Mouse (Mus musculus): ENCODE results near the gene Clmn. TPM values are rescaled to one million over a fixed set of nuclear protein-coding genes. Genes with fewer than 3 reads are reported as not detected.

The Clmn gene
- total RNA-seq, 4 experiments from 2014 or later, result 1.8 to 2.4 (median 2.1) TPM

DNA sequence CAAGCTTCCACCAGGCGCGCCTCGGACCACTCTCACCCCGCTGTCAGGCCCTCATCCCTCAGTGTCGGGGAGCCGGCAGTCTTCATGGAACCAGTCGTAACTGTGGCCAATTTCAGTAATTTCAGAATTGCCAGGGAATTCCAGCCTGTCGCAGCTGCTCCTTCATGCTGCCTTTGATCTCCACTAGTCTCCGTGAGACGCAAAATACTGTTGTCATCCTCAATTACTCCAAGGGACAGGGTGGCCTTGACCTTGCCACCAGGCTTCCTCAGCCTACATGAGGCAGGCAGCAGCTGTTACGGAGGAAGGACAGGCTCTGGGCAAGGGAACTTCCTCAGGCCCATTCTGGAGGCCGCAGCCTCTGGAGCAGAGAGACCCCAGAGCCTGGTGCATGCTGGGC is 15.5 kb upstream of the Clmn start:
- DNase-seq (ENCODE audit: low spot score), result no peak

DNA sequence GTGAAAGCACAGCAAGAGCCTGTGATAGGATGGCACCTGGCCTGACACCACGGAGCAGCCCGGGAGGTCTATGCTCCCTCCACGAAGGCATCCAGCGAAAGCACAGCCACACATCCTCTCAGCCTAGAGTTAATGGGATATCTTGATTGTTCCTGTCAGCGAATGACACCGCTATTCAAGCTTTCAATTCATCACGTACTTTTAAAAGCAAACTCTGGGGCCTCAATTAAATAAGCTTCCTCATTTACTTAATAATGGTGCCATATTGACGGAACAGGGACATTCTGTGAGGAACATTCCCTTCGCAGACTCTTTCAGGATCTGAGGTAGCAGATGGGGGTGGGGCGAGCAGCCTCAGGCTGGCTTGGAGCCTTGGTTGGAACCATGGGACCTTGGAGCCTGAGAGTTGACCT is 14.7 kb upstream of the Clmn start:
- DNase-seq (ENCODE audit: low spot score), result no peak

DNA sequence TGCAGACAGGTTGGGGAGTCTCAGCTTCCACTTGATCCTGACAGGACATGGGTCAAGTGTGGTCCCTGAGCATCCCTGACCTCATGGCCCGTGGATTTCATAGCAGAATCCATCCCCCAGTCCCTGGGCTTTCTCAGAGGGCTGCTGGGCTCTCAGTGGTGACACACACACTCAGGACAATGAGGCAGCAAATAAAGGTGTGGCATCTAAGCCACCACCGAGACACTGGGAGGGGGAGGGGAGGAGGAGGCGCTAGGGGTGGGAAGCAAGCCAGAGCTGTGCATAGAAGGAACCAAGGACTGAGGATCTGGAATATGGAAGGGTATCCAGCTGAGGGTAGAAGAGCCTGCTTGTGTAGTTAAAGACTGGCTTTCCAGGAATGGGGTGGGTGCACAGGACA is 11.2 kb upstream of the Clmn start:
- no peak for DNase-seq (ENCODE audit: low spot score)

GRCm38 (mm10) chr12:104871987-104872386 is 7.1 kb upstream of the Clmn start:
- no peak for DNase-seq (ENCODE audit: low spot score)

DNA sequence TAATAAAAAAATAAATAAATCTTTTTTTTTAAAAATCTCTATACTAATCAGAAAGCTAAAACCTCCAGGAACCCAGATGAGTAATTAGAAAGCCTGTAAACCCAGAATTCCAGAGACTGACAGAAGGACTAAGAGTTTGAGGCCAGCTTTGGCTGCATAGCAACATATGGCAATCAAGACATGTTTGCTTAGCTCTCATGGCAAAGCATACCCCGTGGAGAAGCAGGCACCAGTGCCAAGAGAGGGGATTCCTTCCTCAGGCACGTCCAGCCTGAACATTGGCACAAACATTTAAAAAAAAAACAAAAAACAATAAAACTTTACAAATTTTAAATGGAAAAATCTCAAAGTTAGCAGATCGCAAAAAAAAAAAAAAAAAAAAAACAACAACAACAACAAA is 4.9 kb upstream of the Clmn start:
- DNase-seq (ENCODE audit: low spot score), result no peak

- DNase-seq (ENCODE audit: low spot score), result no peak
Measured at GRCm38 (mm10) chr12:104868430-104868829, 3.6 kb upstream of the Clmn start.

GRCm38 (mm10) chr12:104867851-104868250 is 3.0 kb upstream of the Clmn start:
- DNase-seq (ENCODE audit: low spot score), result no peak

- no peak for DNase-seq (ENCODE audit: low spot score)
Measured at GRCm38 (mm10) chr12:104865166-104865535, 275 bp upstream of the Clmn start.

GRCm38 (mm10) chr12:104863653-104864052 is 1.2 kb downstream of the Clmn start:
- no peak for DNase-seq (ENCODE audit: low spot score)

DNA sequence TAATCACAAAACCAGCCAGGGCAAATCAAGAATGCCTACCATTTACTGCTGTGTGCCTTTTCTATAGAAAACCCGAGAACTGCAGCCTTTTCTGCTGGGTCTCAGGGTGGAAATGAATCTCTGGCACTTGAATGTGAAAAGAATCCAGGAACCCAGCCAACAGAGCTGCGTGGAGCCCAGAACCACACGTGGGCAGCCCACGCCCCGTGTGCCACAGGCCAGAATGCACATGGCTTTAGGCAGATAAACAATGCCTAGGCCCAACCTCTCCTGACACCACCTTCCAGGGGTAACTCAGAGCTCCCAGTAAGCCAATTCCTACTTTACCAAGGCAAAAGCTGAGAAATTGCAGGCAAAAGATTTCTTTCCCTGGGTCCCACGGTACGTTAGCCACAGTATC is 5.7 kb downstream of the Clmn start:
- no peak for DNase-seq (ENCODE audit: low spot score)

DNA sequence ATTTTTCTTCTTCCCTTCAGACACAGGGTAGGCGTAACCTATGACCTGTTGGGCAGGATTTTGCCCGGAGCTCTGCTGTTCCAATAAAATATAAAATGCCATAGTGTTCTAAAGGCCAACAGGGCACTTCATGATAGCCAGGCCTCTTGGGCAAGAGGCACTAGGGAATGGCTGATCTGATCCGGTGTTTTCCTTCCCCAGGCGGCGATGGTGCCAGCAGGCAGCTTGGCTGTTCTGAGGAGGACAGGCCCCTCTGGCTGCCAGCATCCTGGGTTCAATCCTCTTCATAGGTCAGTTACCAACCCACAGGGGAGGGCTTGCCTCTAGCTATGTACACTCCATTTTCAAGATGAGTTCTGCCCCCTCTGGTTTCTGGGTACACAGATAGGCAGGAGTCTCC is 6.1 kb downstream of the Clmn start:
- no peak for DNase-seq (ENCODE audit: low spot score)

GRCm38 (mm10) chr12:104857614-104858013 is 7.3 kb downstream of the Clmn start:
- DNase-seq (ENCODE audit: low spot score), result no peak

GRCm38 (mm10) chr12:104856540-104856939 is 8.3 kb downstream of the Clmn start:
- no peak for DNase-seq (ENCODE audit: low spot score)

DNA sequence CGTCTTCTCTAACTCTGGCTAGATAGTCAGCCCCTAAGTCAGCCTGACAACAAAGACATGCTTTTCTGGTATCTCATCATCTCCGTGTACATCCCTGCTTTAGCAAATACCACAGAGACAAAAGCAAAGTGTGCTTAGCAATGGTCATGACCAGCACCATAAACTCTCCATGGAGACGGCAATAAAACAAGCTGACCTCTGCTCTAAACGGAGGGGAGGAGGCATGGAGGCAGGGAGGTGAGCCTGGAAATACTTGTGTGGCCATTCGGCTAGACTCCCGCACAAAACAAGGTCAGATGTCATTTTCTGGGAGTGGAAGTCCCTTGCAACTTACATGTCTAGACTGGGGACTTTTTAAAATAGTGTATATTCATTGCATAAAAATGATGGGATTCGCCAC is 9.3 kb downstream of the Clmn start:
- no peak for DNase-seq (ENCODE audit: low spot score)

DNA sequence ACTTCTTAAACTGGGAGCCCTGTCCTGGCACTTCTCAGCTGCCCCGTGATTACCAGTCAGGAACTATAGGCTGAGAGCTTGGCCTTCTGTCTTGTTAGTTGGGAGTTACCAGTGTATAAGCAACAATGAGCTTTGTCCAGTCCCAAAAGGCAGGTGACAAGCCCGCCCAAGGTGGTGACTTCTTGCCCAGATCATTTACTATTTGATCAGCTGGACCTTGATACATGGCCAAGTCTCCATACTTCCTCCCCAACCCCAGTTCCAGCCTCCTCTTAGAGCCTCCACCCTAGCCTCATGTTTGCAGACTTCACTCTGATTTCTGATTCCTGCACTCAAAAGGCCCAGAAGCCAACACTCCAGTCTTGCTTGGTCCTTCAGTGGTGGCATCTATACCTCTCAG is 10.1 kb downstream of the Clmn start:
- no peak for DNase-seq (ENCODE audit: low spot score)

GRCm38 (mm10) chr12:104853374-104853773 is 11.5 kb downstream of the Clmn start:
- DNase-seq (ENCODE audit: low spot score), result no peak

DNA sequence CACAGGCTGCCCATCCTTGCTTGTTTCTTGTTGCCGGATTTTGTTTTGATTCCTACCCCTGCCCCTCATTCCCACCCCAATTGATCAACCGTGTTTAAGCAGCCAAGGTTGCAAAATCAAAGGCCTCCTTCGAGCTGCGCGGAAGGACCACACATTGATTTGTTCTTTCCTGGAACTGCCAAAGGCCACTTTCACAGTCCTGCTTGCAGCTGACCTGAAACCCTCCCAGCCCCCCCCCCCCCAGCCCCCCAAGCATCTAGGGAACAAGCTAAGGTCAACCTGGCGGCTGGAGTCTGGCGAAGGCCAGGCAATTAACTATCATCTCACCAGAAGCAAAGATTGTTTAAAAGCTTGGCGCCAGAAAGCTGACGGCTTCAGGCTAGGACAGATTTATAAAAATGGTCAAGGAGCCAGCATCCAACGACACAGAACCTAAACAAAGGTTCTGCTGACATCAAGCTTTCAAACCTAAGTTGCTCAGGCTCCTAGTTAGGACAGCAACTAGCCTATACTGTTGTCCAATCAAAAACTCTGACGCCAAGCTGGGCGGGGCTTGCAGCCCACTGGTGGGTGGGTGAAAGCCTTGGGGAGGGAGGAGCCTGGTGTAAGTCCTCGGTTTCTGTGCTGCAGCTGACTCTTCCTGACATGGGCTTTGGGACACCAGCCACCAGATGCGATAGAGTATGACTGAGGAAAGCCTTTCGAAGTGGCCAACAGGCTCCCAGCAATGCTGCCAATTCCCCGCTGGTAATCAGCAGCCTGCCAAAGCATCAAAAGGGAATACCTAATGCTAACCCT is 13.0 kb downstream of the Clmn start:
- DNase-seq (ENCODE audit: low spot score), result no peak

DNA sequence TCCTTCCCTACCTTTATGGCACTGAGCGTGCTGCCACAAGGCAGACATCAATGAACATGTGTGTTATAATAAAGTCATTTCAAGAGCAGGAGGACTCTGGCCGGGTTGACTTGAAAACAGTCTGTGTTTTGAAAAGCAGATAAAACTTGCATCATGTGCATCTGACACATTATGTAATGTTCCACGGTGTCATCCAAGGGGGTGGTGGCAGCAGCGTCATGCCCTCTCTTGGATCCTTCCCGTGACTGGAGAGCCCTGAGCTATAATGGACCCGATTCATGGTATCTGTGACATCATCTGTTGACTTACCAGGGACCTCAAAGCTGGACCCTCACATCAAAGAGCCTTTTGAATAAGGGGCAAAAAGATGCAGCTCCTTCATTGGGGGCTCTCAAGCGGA is 14.8 kb downstream of the Clmn start:
- no peak for DNase-seq (ENCODE audit: low spot score)

DNA sequence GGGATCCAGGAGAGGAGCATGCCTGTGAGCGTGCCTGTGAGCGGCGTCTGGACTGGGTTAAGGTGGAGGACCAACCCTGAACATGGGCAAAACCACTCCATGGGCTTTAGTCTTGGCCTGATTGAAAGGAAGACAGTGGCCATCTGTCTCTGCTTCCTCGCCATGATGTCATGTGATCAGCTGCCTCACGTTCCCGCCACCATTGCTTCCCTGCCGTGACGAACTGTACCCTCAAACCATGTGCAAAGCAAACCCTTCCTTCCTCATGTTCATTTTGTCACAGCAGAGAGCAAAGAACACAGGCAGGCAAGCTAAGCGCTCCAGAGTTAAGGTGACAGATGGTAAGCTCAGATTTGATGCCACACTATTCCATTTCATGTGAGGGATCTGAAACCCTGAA is 16.2 kb downstream of the Clmn start:
- DNase-seq (ENCODE audit: low spot score), result no peak

DNA sequence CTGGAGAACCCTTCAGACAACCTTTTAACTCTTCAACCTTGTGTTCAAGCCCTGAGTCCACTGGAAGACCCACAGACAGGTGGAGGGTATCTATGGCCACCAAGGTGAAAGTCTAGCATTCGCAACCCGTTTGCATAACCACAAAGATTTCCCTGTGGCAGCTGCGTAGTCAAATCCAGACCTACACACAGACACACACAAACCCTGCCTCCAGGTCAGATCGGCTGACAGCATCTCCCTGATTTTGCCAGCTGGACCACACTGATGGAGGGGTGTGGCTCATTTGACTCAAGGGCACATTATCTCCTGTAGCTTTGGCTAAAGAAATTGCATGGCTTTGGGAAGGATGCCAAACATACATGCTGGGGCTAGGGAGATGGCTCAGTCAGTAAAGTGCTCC is 17.6 kb downstream of the Clmn start:
- no peak for DNase-seq (ENCODE audit: low spot score)

GRCm38 (mm10) chr12:104845707-104846106 is 19.2 kb downstream of the Clmn start:
- peak; percentile 51 for DNase-seq (ENCODE audit: low spot score)

GRCm38 (mm10) chr12:104844989-104845388 is 19.9 kb downstream of the Clmn start:
- no peak for DNase-seq (ENCODE audit: low spot score)

DNA sequence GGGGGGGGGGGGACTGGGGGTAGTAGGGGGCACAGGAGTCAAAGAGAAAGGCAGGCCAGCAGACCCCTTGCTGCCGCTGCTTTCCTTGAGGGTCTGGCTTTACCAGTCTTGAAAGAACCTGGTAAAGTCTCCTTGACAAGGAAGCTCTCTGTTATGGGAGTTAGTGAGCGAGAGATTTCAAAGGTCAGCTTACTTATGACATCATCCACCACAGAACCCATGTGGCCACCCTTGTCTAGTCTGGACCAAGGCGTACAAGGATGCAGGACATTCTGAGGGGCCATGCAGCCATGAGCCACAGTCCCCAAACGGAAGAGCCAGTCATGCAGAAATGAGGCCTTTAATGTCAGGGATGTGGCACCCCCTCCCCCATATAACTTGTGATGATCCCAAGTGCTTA is 20.6 kb downstream of the Clmn start:
- DNase-seq (ENCODE audit: low spot score), result no peak

GRCm38 (mm10) chr12:104841256-104841655 is 23.6 kb downstream of the Clmn start:
- DNase-seq (ENCODE audit: low spot score), result no peak
